24 mouse cellular contexts compared by ENCODE assay signal in the genomic region with DNA sequence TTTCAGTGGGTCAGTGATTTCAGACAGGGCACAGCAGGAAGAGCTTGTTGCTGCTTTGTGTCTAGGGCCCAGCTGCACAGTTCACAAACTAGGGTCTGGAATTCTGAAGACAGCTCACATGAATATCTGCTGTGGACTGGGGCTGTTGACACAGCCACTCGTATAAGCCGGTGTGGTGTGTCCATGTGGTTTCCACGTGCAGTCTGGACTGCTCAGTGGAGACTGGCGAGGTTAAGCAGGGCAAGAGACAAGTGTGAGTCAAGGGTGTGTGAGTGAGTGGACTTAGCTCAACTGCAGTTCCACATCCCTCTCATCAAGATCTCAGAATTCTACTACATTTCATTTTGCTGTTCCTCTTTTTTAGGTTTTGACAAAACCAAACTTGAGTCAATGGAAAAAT. TPM values are rescaled to one million over a fixed set of nuclear protein-coding genes. Genes with fewer than 3 reads are reported as not detected.
DNase-seq lines count a peak whose midpoint lies in the region; ATAC-seq and TF ChIP-seq lines count a peak whose summit lies in the region.
"Had no signal": no experiment of that assay in that cellular context is flagged by ENCODE, and none has a peak within 500 bp of the region (broad histone marks: within the 10 kb centered on the region; RNA-seq: fewer than 3 reads in every experiment).

No protein-coding gene starts in this region.

- H3K36me3 ChIP-seq in intestine, embryonic 14.5 days (ENCODE audit: control insufficient read depth, insufficient read depth, low read length) = peaks cover 87% of the 10 kb centered on the region
- H3K36me3 ChIP-seq in intestine, embryonic 15.5 days = peaks cover 6% of the 10 kb centered on the region
- peaks cover 9% of the 10 kb centered on the region for H3K36me3 ChIP-seq in neural tube, embryonic 11.5 days (ENCODE audit: control insufficient read depth, insufficient read depth, low read length)
- peaks cover 59% of the 10 kb centered on the region for H3K36me3 ChIP-seq in neural tube, embryonic 15.5 days

- no peak overlapping the region for H3K27ac ChIP-seq in intestine, embryonic 14.5 days (ENCODE audit: low read depth)
- no peak overlapping the region for H3K27ac ChIP-seq in intestine, embryonic 15.5 days
- no peak overlapping the region for H3K27ac ChIP-seq in neural tube, embryonic 11.5 days (ENCODE audit: low read depth, low read length)
- no peak overlapping the region for H3K27ac ChIP-seq in neural tube, embryonic 15.5 days (replicated peaks)
- H3K27ac ChIP-seq in bone marrow macrophage, adult 2 months (ENCODE audit: insufficient read depth, low read depth, low read length) = peak overlapping the region; percentile 21; the same call in 1 of the 2 replicates
- H3K27ac ChIP-seq: embryonic facial prominence, embryonic 12.5 days; forebrain, embryonic 12.5 days; heart, embryonic 15.5 days; hindbrain, embryonic 10.5 days; hindbrain, embryonic 14.5 days had no signal

- DNase-seq in intestine, embryonic 14.5 days (ENCODE audit: low spot score) = peak; percentile 50
- DNase-seq in neural tube, embryonic 11.5 days (ENCODE audit: low spot score) = peak; percentile 10
- no peak for DNase-seq in heart, adult 9 months (ENCODE audit: low spot score in 2 of 2)
- no peak for DNase-seq in adrenal gland, adult 18-20 months (ENCODE audit: low spot score in 2 of 2)
- DNase-seq: adrenal gland, postnatal 10 days; cerebellum, adult 11-12 months; cerebellum, adult 9-10 months; cerebellum, postnatal 25 days; gastrocnemius, postnatal 10 days; heart, adult 18-20 months; heart, postnatal 14 days had no signal

- H3K4me3 ChIP-seq in intestine, embryonic 14.5 days (ENCODE audit: low read depth, low read length) = no peak overlapping the region
- no peak overlapping the region for H3K4me3 ChIP-seq in intestine, embryonic 15.5 days (replicated peaks)
- no peak overlapping the region for H3K4me3 ChIP-seq in neural tube, embryonic 11.5 days (ENCODE audit: low read depth, low read length)
- no peak overlapping the region for H3K4me3 ChIP-seq in neural tube, embryonic 15.5 days (replicated peaks)
- H3K4me3 ChIP-seq in bone marrow macrophage, adult 2 months (ENCODE audit: insufficient read depth, low read length) = no peak overlapping the region
- H3K4me3 ChIP-seq: embryonic facial prominence, embryonic 12.5 days; forebrain, embryonic 12.5 days; heart, embryonic 15.5 days; hindbrain, embryonic 10.5 days had no signal

- H3K4me2 ChIP-seq in intestine, embryonic 14.5 days (ENCODE audit: low read length) = no peak overlapping the region
- no peak overlapping the region for H3K4me2 ChIP-seq in intestine, embryonic 15.5 days (replicated peaks)
- H3K4me2 ChIP-seq in neural tube, embryonic 11.5 days (ENCODE audit: low read depth) = no peak overlapping the region
- H3K4me2 ChIP-seq in neural tube, embryonic 15.5 days = no peak overlapping the region
- H3K4me2 ChIP-seq: embryonic facial prominence, embryonic 12.5 days; forebrain, embryonic 12.5 days; heart, embryonic 11.5 days; heart, embryonic 15.5 days; hindbrain, embryonic 14.5 days had no signal

- ATAC-seq in intestine, embryonic 14.5 days (replicated peaks; ENCODE audit: low FRiP score, low TSS enrichment, low read depth) = no peak
- no peak for ATAC-seq in intestine, embryonic 15.5 days
- ATAC-seq in neural tube, embryonic 11.5 days (ENCODE audit: insufficient read depth, low FRiP score, low TSS enrichment) = no peak
- no peak for ATAC-seq in neural tube, embryonic 15.5 days (ENCODE audit: low FRiP score)
- ATAC-seq: forebrain, embryonic 16.5 days had no signal

- TF ChIP-seq POLR2A in bone marrow macrophage, adult 2 months (IDR thresholded peaks at IDR 0.05; ENCODE audit: borderline replicate concordance, low read depth, low read length) = no peak

- H3K27me3 ChIP-seq in intestine, embryonic 14.5 days (replicated peaks; ENCODE audit: control insufficient read depth, insufficient read depth, low read length) = no peaks in the 10 kb centered on the region
- no peaks in the 10 kb centered on the region for H3K27me3 ChIP-seq in intestine, embryonic 15.5 days (replicated peaks)
- H3K27me3 ChIP-seq in neural tube, embryonic 11.5 days (ENCODE audit: control insufficient read depth, insufficient read depth, low read length) = no peaks in the 10 kb centered on the region
- H3K27me3 ChIP-seq in neural tube, embryonic 15.5 days (replicated peaks) = no peaks in the 10 kb centered on the region
- H3K27me3 ChIP-seq: CH12.LX; embryonic facial prominence, embryonic 12.5 days; forebrain, embryonic 12.5 days; heart, embryonic 15.5 days had no signal

- no peaks in the 10 kb centered on the region for H3K4me1 ChIP-seq in intestine, embryonic 14.5 days (replicated peaks; ENCODE audit: control insufficient read depth, insufficient read depth, low read length)
- H3K4me1 ChIP-seq in intestine, embryonic 15.5 days (replicated peaks) = no peaks in the 10 kb centered on the region
- H3K4me1 ChIP-seq in neural tube, embryonic 11.5 days (ENCODE audit: control insufficient read depth, insufficient read depth, low read length) = no peaks in the 10 kb centered on the region
- H3K4me1 ChIP-seq in neural tube, embryonic 15.5 days = no peaks in the 10 kb centered on the region
- H3K4me1 ChIP-seq in bone marrow macrophage, adult 2 months (ENCODE audit: control insufficient read depth, insufficient read depth, low read length) = peaks cover 4% of the 10 kb centered on the region
- H3K4me1 ChIP-seq: embryonic facial prominence, embryonic 12.5 days; forebrain, embryonic 12.5 days; heart, embryonic 15.5 days; hindbrain, embryonic 10.5 days had no signal

- no peak overlapping the region for H3K9ac ChIP-seq in intestine, embryonic 14.5 days (ENCODE audit: low read length)
- no peak overlapping the region for H3K9ac ChIP-seq in intestine, embryonic 15.5 days
- no peak overlapping the region for H3K9ac ChIP-seq in neural tube, embryonic 11.5 days (ENCODE audit: low read length)
- H3K9ac ChIP-seq in neural tube, embryonic 15.5 days (replicated peaks) = no peak overlapping the region
- H3K9ac ChIP-seq: embryonic facial prominence, embryonic 12.5 days; forebrain, embryonic 12.5 days; heart, embryonic 15.5 days; hindbrain, embryonic 14.5 days had no signal

- no peaks in the 10 kb centered on the region for H3K9me3 ChIP-seq in intestine, embryonic 14.5 days (ENCODE audit: control insufficient read depth, low read length)
- H3K9me3 ChIP-seq in intestine, embryonic 15.5 days = no peaks in the 10 kb centered on the region
- H3K9me3 ChIP-seq in neural tube, embryonic 11.5 days (ENCODE audit: control insufficient read depth, low read length) = no peaks in the 10 kb centered on the region
- H3K9me3 ChIP-seq in neural tube, embryonic 15.5 days (replicated peaks) = no peaks in the 10 kb centered on the region
- H3K9me3 ChIP-seq: embryonic facial prominence, embryonic 12.5 days; forebrain, embryonic 12.5 days; heart, embryonic 15.5 days; hindbrain, embryonic 10.5 days had no signal

- WGBS in intestine, embryonic 14.5 days = 75% methylated on average over 4 of the region's 4 CpGs
- WGBS in intestine, embryonic 15.5 days = 76% methylated on average over 4 of the region's 4 CpGs
- 80% methylated on average over 4 of the region's 4 CpGs for WGBS in neural tube, embryonic 11.5 days
- 67% methylated on average over 4 of the region's 4 CpGs for WGBS in neural tube, embryonic 15.5 days

- TF ChIP-seq CTCF in bone marrow macrophage, adult 2 months (IDR thresholded peaks at IDR 0.05; ENCODE audit: low read depth, low read length) = no peak

RNA-seq across cellular contexts. Expression of gene Hykk, which starts 25.0 kb away (rescaled TPM):
- 3.8 and 3.9 TPM in 2 replicates for polyA plus RNA-seq in intestine, embryonic 14.5 days (2014; fragmentation: Nextera tagmentation; extraction: Ambion mirVana)
- polyA plus RNA-seq in intestine, embryonic 15.5 days (2015; fragmentation: Nextera tagmentation; extraction: Ambion mirVana) = 2.4 and 2.6 TPM in 2 replicates
- polyA plus RNA-seq in neural tube, embryonic 11.5 days (2014; fragmentation: Nextera tagmentation; extraction: Ambion mirVana) = 4.8 and 5.1 TPM in 2 replicates
- polyA plus RNA-seq in neural tube, embryonic 15.5 days (2015; fragmentation: Nextera tagmentation; extraction: Ambion mirVana) = 2.0 and 2.1 TPM in 2 replicates
- polyA plus RNA-seq in bone marrow macrophage, adult 2 months (2012; ENCODE audit: insufficient read depth, insufficient read length, missing spikeins) = 0.47 and 0.78 TPM in 2 replicates
- total RNA-seq in adrenal gland, adult 18-20 months (2021) = 1 to 10 TPM; 1.6 to 2.1 TPM

RNA-seq across cellular contexts. Expression of gene Ireb2, which starts 28.5 kb away (rescaled TPM):
- 39.4 and 46.0 TPM in 2 replicates for polyA plus RNA-seq in intestine, embryonic 14.5 days (2014; fragmentation: Nextera tagmentation; extraction: Ambion mirVana)
- 24.1 and 27.8 TPM in 2 replicates for polyA plus RNA-seq in intestine, embryonic 15.5 days (2015; fragmentation: Nextera tagmentation; extraction: Ambion mirVana)
- polyA plus RNA-seq in neural tube, embryonic 11.5 days (2014; fragmentation: Nextera tagmentation; extraction: Ambion mirVana) = 69.3 and 69.9 TPM in 2 replicates
- polyA plus RNA-seq in neural tube, embryonic 15.5 days (2015; fragmentation: Nextera tagmentation; extraction: Ambion mirVana) = 30.4 and 31.8 TPM in 2 replicates
- polyA plus RNA-seq in bone marrow macrophage, adult 2 months (2012; ENCODE audit: insufficient read depth, insufficient read length, missing spikeins) = 33.2 and 36.4 TPM in 2 replicates
- total RNA-seq in adrenal gland, adult 18-20 months (2021) = 10 to 100 TPM; 30.7 to 42.8 TPM

RNA-seq across cellular contexts. Expression of gene Psma4, which starts 58.5 kb away (rescaled TPM):
- polyA plus RNA-seq in intestine, embryonic 14.5 days (2014; fragmentation: Nextera tagmentation; extraction: Ambion mirVana) = 285 and 292 TPM in 2 replicates
- polyA plus RNA-seq in intestine, embryonic 15.5 days (2015; fragmentation: Nextera tagmentation; extraction: Ambion mirVana) = 305 TPM in 2 replicates
- 315 and 316 TPM in 2 replicates for polyA plus RNA-seq in neural tube, embryonic 11.5 days (2014; fragmentation: Nextera tagmentation; extraction: Ambion mirVana)
- polyA plus RNA-seq in neural tube, embryonic 15.5 days (2015; fragmentation: Nextera tagmentation; extraction: Ambion mirVana) = 268 and 283 TPM in 2 replicates
- polyA plus RNA-seq in bone marrow macrophage, adult 2 months (2012; ENCODE audit: insufficient read depth, insufficient read length, missing spikeins) = 159 and 175 TPM in 2 replicates
- 100 to 1,000 TPM; 162 to 186 TPM for total RNA-seq in adrenal gland, adult 18-20 months (2021)

RNA-seq across cellular contexts. Expression of gene AY074887, which starts 58.7 kb away (rescaled TPM):
- polyA plus RNA-seq in intestine, embryonic 14.5 days (2014; fragmentation: Nextera tagmentation; extraction: Ambion mirVana) = 1.3 and 1.6 TPM in 2 replicates
- polyA plus RNA-seq in intestine, embryonic 15.5 days (2015; fragmentation: Nextera tagmentation; extraction: Ambion mirVana) = 0.68 and 1.0 TPM in 2 replicates
- polyA plus RNA-seq in neural tube, embryonic 11.5 days (2014; fragmentation: Nextera tagmentation; extraction: Ambion mirVana) = 0.74 and 0.77 TPM in 2 replicates
- 0.57 and 0.97 TPM in 2 replicates for polyA plus RNA-seq in neural tube, embryonic 15.5 days (2015; fragmentation: Nextera tagmentation; extraction: Ambion mirVana)
- 1.1 and 1.2 TPM in 2 replicates for polyA plus RNA-seq in bone marrow macrophage, adult 2 months (2012; ENCODE audit: insufficient read depth, insufficient read length, missing spikeins)
- total RNA-seq in adrenal gland, adult 18-20 months (2021) = not detected
- total RNA-seq: adrenal gland, postnatal 10 days; CH12.LX; gastrocnemius, postnatal 10 days; heart, adult 18-20 months; heart, postnatal 14 days had no signal
- polyA plus RNA-seq: cortical plate, adult 2 months; frontal cortex, adult 2 months had no signal

Comparison
In these comparisons a context has a peak if more than half of its experiments do, and no peak if none do; other contexts are left out.
1. DNase-seq: peak in intestine, embryonic 14.5 days (single experiment) and neural tube, embryonic 11.5 days (single experiment); none in heart, adult 9 months (0 of 2) and adrenal gland, adult 18-20 months (0 of 2).